Mouse (Mus musculus) testis, adult 10 weeks (tissue): Measurements from ENCODE around the gene Slc28a3. TPM values are rescaled to one million over a fixed set of nuclear protein-coding genes. Genes with fewer than 3 reads are reported as not detected.

Experiments used
- polyA plus RNA-seq: library from polyadenylated mRNA; stranded (reverse); fragments of 350-450 nt; fragmentation: Illumina TruSeq; extraction: RNeasy Lipid Tissue Mini Kit (QIAGEN cat#74804); gene quantifications from one replicate; pipeline ENCODE4 v1.2.3, GENCODE M21; 2014; ENCODE audit warnings: low read depth, low replicate concordance

Slc28a3 gene
- polyA plus RNA-seq, result 0.31 TPM

DNA sequence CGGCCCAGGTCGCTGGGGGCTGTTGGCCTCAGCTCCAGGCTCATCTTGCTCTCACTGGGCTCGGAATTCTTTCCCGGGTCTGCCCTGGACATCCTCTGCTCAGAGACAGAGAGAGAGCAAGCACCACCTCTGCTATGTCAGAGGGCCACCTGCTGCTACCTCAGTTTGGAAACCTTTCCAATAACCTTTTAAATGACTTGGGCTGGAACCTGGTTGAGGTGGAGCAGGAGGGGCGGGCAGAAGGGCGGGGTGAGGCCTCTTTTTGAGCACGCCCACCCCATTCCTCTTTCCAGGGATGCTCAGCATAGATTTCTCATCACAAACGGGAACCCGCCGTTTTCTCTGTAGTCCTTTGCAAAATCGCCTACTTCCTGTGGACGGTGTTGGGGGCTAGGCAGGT is at the start of gene Slc28a3:
Gene Slc28a3, minus strand, starts transcription at position 162 of the 400 bp plus-strand sequence.

Other genes starting within 250 kb of the Slc28a3 start
- 4.1 TPM for gene 2210016F16Rik, start 225.7 kb downstream of the Slc28a3 start, polyA plus RNA-seq
- 155 TPM for gene Rmi1, start 208.6 kb downstream of the Slc28a3 start, polyA plus RNA-seq
- 1,380 TPM for gene Hnrnpk, start 207.5 kb downstream of the Slc28a3 start, polyA plus RNA-seq
- gene Ntrk2, start 195.7 kb upstream of the Slc28a3 start, polyA plus RNA-seq, result 1.6 TPM